Mouse (Mus musculus): ENCODE measurements at regions not wholly inside any gene's neighbourhood (a gene's known extent, or its start where the extent isn't known, plus 50 kb on each side); places are given as distances from the start of the nearest gene placed in this dataset.
"Not testable (repeated sequence)": the region's sequence is repeated elsewhere in the genome, so short reads cannot be mapped to it uniquely, and the experiment has no call there.

GRCm38 (mm10) chr11:20390622-20391021 lies 58.1 kb upstream of the Slc1a4 start:
- DNase-seq: no peak

GRCm38 (mm10) chr11:20393302-20393701 lies 60.8 kb upstream of the Slc1a4 start:
- not testable (repeated sequence) for DNase-seq

GRCm38 (mm10) chr11:20393807-20394206 lies 61.3 kb upstream of the Slc1a4 start:
- not testable (repeated sequence) for DNase-seq

- no peak for DNase-seq
Observed at GRCm38 (mm10) chr11:20395848-20396203, 63.3 kb upstream of the Slc1a4 start.

- no peak for DNase-seq
Observed at GRCm38 (mm10) chr11:20396204-20396848, 63.8 kb upstream of the Slc1a4 start.

- no peak for DNase-seq
Observed at GRCm38 (mm10) chr11:20396884-20397283, 64.4 kb upstream of the Slc1a4 start.

- peak; percentile 14 to 22 for DNase-seq
Observed at GRCm38 (mm10) chr11:20400302-20401234, 68.1 kb upstream of the Slc1a4 start.

GRCm38 (mm10) chr11:20403456-20403855 lies 70.9 kb upstream of the Slc1a4 start:
- DNase-seq: no peak

GRCm38 (mm10) chr11:20404476-20404875 lies 72.0 kb upstream of the Slc1a4 start:
- DNase-seq: no peak

GRCm38 (mm10) chr11:20418141-20418540 lies 85.6 kb upstream of the Slc1a4 start:
- no peak for DNase-seq

GRCm38 (mm10) chr11:20420876-20421275 lies 88.4 kb upstream of the Slc1a4 start:
- DNase-seq: no peak

GRCm38 (mm10) chr11:20436057-20436456 lies 103.5 kb upstream of the Slc1a4 start:
- no peak for DNase-seq

GRCm38 (mm10) chr11:20442476-20442875 lies 100.6 kb upstream of the Sertad2 start:
- no peak for DNase-seq

- no peak for DNase-seq
Observed at GRCm38 (mm10) chr11:20445061-20445902, 97.8 kb upstream of the Sertad2 start.

GRCm38 (mm10) chr11:20445903-20446264 lies 97.2 kb upstream of the Sertad2 start:
- peak in 1 of 2 experiments; percentile 71 for DNase-seq

- DNase-seq: no peak
Observed at GRCm38 (mm10) chr11:20452901-20453300, 90.2 kb upstream of the Sertad2 start.

- no peak for DNase-seq
Observed at GRCm38 (mm10) chr11:20453786-20454185, 89.3 kb upstream of the Sertad2 start.

GRCm38 (mm10) chr11:20455085-20455864 lies 87.8 kb upstream of the Sertad2 start:
- DNase-seq: peak; percentile 71 to 91

- DNase-seq: no peak
Observed at GRCm38 (mm10) chr11:20455865-20456648, 87.0 kb upstream of the Sertad2 start.

- no peak for DNase-seq
Observed at GRCm38 (mm10) chr11:20459140-20459539, 83.9 kb upstream of the Sertad2 start.

- no peak for DNase-seq
Observed at GRCm38 (mm10) chr11:20460501-20460921, 82.5 kb upstream of the Sertad2 start.

Measured in spleen, adult 18-20 months (tissue).